Mouse (Mus musculus): ENCODE results near the gene Kcnmb2. TPM values are rescaled to one million over a fixed set of nuclear protein-coding genes. Genes with fewer than 3 reads are reported as not detected.

Kcnmb2 gene
- polyA plus RNA-seq (2017; shearing (Covaris generic)), result not detected

GRCm38 (mm10) chr3:31902504-31903330 lies at the start of gene Kcnmb2:
Gene Kcnmb2 (plus strand): TSS chr3:31902507.

Measured in inflammation-experienced regulatory T-cells, adult 16 weeks (primary cell).